Mouse (Mus musculus): ENCODE data around the gene Pls3. TPM values are rescaled to one million over a fixed set of nuclear protein-coding genes. Genes with fewer than 3 reads are reported as not detected.

Pls3 gene
- 0.02 TPM in 1 of 2 replicates, not detected in the other for polyA plus RNA-seq (2012)

- H3K36me3 ChIP-seq (ENCODE audit: control insufficient read depth): no peaks in the 10 kb centered on the region
- H3K27me3 ChIP-seq (ENCODE audit: control insufficient read depth): peaks cover 19% of the 10 kb centered on the region
- TF ChIP-seq GATA1 (IDR thresholded peaks at IDR 0.05; ENCODE audit: low read length) (no peak), TAL1 (IDR thresholded peaks at IDR 0.05; ENCODE audit: low read length) (no peak)
- peak within 1 kb of the TSS; percentile 55 for H3K4me3 ChIP-seq (replicated peaks)
- H3K9me3 ChIP-seq (ENCODE audit: control insufficient read depth, low read length): no peaks in the 10 kb centered on the region
- peaks cover 5% of the 10 kb centered on the region for H3K4me1 ChIP-seq (ENCODE audit: control insufficient read depth)
Measured at GRCm38 (mm10) chrX:75874332-75875291, at the start of gene Pls3. Gene Pls3, minus strand, starts transcription at chrX:75875182.

- Histone ChIP-seq H3K9me3 (ENCODE audit: control insufficient read depth, low read length) (no peaks in the 10 kb centered on the region), H3K36me3 (ENCODE audit: control insufficient read depth) (no peaks in the 10 kb centered on the region), H3K27me3 (ENCODE audit: control insufficient read depth) (no peaks in the 10 kb centered on the region), H3K4me3 (replicated peaks) (no peak overlapping the region), H3K4me1 (ENCODE audit: control insufficient read depth) (no peaks in the 10 kb centered on the region)
- TF ChIP-seq GATA1 (IDR thresholded peaks at IDR 0.05; ENCODE audit: low read length) (no peak), TAL1 (IDR thresholded peaks at IDR 0.05; ENCODE audit: low read length) (no peak)
Measured at GRCm38 (mm10) chrX:75895716-75896115, 20.7 kb upstream of the Pls3 start.

- H3K27me3 ChIP-seq (ENCODE audit: control insufficient read depth): peaks cover 19% of the 10 kb centered on the region
- H3K4me1 ChIP-seq (ENCODE audit: control insufficient read depth): peaks cover 5% of the 10 kb centered on the region
- H3K36me3 ChIP-seq (ENCODE audit: control insufficient read depth): no peaks in the 10 kb centered on the region
- TF ChIP-seq TAL1 (IDR thresholded peaks at IDR 0.05; ENCODE audit: low read length) (no peak), GATA1 (IDR thresholded peaks at IDR 0.05; ENCODE audit: low read length) (no peak)
- H3K4me3 ChIP-seq (replicated peaks): no peak overlapping the region
- no peaks in the 10 kb centered on the region for H3K9me3 ChIP-seq (ENCODE audit: control insufficient read depth, low read length)
Measured at GRCm38 (mm10) chrX:75875566-75875965, 584 bp upstream of the Pls3 start.

GRCm38 (mm10) chrX:75873813-75874212 is 1.2 kb downstream of the Pls3 start:
- Histone ChIP-seq H3K36me3 (ENCODE audit: control insufficient read depth) (no peaks in the 10 kb centered on the region), H3K4me3 (replicated peaks) (peak overlapping the region; percentile 55), H3K4me1 (ENCODE audit: control insufficient read depth) (peaks cover 5% of the 10 kb centered on the region), H3K27me3 (ENCODE audit: control insufficient read depth) (peaks cover 19% of the 10 kb centered on the region), H3K9me3 (ENCODE audit: control insufficient read depth, low read length) (no peaks in the 10 kb centered on the region)
- TF ChIP-seq GATA1 (IDR thresholded peaks at IDR 0.05; ENCODE audit: low read length) (no peak), TAL1 (IDR thresholded peaks at IDR 0.05; ENCODE audit: low read length) (no peak)

- H3K27me3 ChIP-seq (ENCODE audit: control insufficient read depth): peaks cover 19% of the 10 kb centered on the region
- H3K4me3 ChIP-seq (replicated peaks): no peak overlapping the region
- no peaks in the 10 kb centered on the region for H3K36me3 ChIP-seq (ENCODE audit: control insufficient read depth)
- no peaks in the 10 kb centered on the region for H3K9me3 ChIP-seq (ENCODE audit: control insufficient read depth, low read length)
- TF ChIP-seq GATA1 (IDR thresholded peaks at IDR 0.05; ENCODE audit: low read length) (no peak), TAL1 (IDR thresholded peaks at IDR 0.05; ENCODE audit: low read length) (no peak)
- H3K4me1 ChIP-seq (ENCODE audit: control insufficient read depth): peaks cover 5% of the 10 kb centered on the region
Measured at GRCm38 (mm10) chrX:75873253-75873652, 1.7 kb downstream of the Pls3 start.

GRCm38 (mm10) chrX:75871855-75872254 is 3.1 kb downstream of the Pls3 start:
- Histone ChIP-seq H3K4me1 (ENCODE audit: control insufficient read depth) (peaks cover 5% of the 10 kb centered on the region), H3K9me3 (ENCODE audit: control insufficient read depth, low read length) (no peaks in the 10 kb centered on the region), H3K27me3 (ENCODE audit: control insufficient read depth) (peaks cover 19% of the 10 kb centered on the region), H3K36me3 (ENCODE audit: control insufficient read depth) (no peaks in the 10 kb centered on the region), H3K4me3 (replicated peaks) (no peak overlapping the region)
- TF ChIP-seq TAL1 (IDR thresholded peaks at IDR 0.05; ENCODE audit: low read length): no peak
- no peak for TF ChIP-seq GATA1 (IDR thresholded peaks at IDR 0.05; ENCODE audit: low read length)

- H3K36me3 ChIP-seq (ENCODE audit: control insufficient read depth): no peaks in the 10 kb centered on the region
- H3K27me3 ChIP-seq (ENCODE audit: control insufficient read depth): no peaks in the 10 kb centered on the region
- H3K4me1 ChIP-seq (ENCODE audit: control insufficient read depth): peaks cover 3% of the 10 kb centered on the region
- TF ChIP-seq TAL1 (IDR thresholded peaks at IDR 0.05; ENCODE audit: low read length) (no peak), GATA1 (IDR thresholded peaks at IDR 0.05; ENCODE audit: low read length) (no peak)
- H3K9me3 ChIP-seq (ENCODE audit: control insufficient read depth, low read length): no peaks in the 10 kb centered on the region
- H3K4me3 ChIP-seq (replicated peaks): no peak overlapping the region
Measured at GRCm38 (mm10) chrX:75861715-75862114, 13.3 kb downstream of the Pls3 start.

GRCm38 (mm10) chrX:75854294-75854693 is 20.7 kb downstream of the Pls3 start:
- no peaks in the 10 kb centered on the region for H3K4me1 ChIP-seq (ENCODE audit: control insufficient read depth)
- no peaks in the 10 kb centered on the region for H3K27me3 ChIP-seq (ENCODE audit: control insufficient read depth)
- TF ChIP-seq TAL1 (IDR thresholded peaks at IDR 0.05; ENCODE audit: low read length) (no peak), GATA1 (IDR thresholded peaks at IDR 0.05; ENCODE audit: low read length) (no peak)
- no peaks in the 10 kb centered on the region for H3K36me3 ChIP-seq (ENCODE audit: control insufficient read depth)
- no peaks in the 10 kb centered on the region for H3K9me3 ChIP-seq (ENCODE audit: control insufficient read depth, low read length)
- H3K4me3 ChIP-seq (replicated peaks): no peak overlapping the region

- H3K4me3 ChIP-seq (replicated peaks): no peak overlapping the region
Measured at GRCm38 (mm10) chrX:75844290-75844689, 30.7 kb downstream of the Pls3 start.

More at GRCm38 (mm10) chrX:75844290-75844689, 30.7 kb downstream of the Pls3 start:
- Histone ChIP-seq H3K4me1 (ENCODE audit: control insufficient read depth) (no peaks in the 10 kb centered on the region), H3K36me3 (ENCODE audit: control insufficient read depth) (no peaks in the 10 kb centered on the region), H3K9me3 (ENCODE audit: control insufficient read depth, low read length) (no peaks in the 10 kb centered on the region), H3K27me3 (ENCODE audit: control insufficient read depth) (no peaks in the 10 kb centered on the region)
- TF ChIP-seq GATA1 (IDR thresholded peaks at IDR 0.05; ENCODE audit: low read length): no peak
- no peak for TF ChIP-seq TAL1 (IDR thresholded peaks at IDR 0.05; ENCODE audit: low read length)

Data from erythroblast, embryonic 14.5 days (primary cell).